Mouse (Mus musculus) forebrain, embryonic 12.5 days (tissue): ENCODE measurements around the gene Krtap11-1. TPM values are rescaled to one million over a fixed set of nuclear protein-coding genes. Genes with fewer than 3 reads are reported as not detected.

Experiments
- ATAC-seq: fragments of 200-750 bp; cut with Nextera tagmentation; 2 replicates; pipeline ENCODE4 v1.8.0; 2017; ENCODE audit warnings: moderate TSS enrichment; ENCODE audit not compliant: low FRiP score
- H3K27ac ChIP-seq: fragments of 300-500 bp; sonication (generic); 2 replicates; pipeline ENCODE4 v1.5.1; 2016; ENCODE audit warnings: mild to moderate bottlenecking
- H3K27me3 ChIP-seq: fragments of 300-500 bp; sonication (generic); 2 replicates; pipeline ENCODE4 v1.6.1; 2016; ENCODE audit warnings: mild to moderate bottlenecking
- H3K36me3 ChIP-seq: fragments of 300-500 bp; sonication (generic); replicated peaks from 2 replicates; pipeline ENCODE4 v1.6.1; 2016; ENCODE audit warnings: mild to moderate bottlenecking
- H3K4me1 ChIP-seq: fragments of 300-500 bp; sonication (generic); 2 replicates; pipeline ENCODE4 v1.6.1; 2016
- H3K4me2 ChIP-seq: fragments of 300-500 bp; sonication (generic); 2 replicates; pipeline ENCODE4 v1.6.1; 2016; ENCODE audit warnings: mild to moderate bottlenecking, moderate library complexity
- H3K4me3 ChIP-seq: fragments of 300-500 bp; sonication (generic); replicated peaks from 2 replicates; pipeline ENCODE4 v1.5.1; 2016; ENCODE audit warnings: mild to moderate bottlenecking
- H3K9ac ChIP-seq: fragments of 300-500 bp; sonication (generic); 2 replicates; pipeline ENCODE4 v1.6.1; 2016; ENCODE audit warnings: mild to moderate bottlenecking
- H3K9me3 ChIP-seq: fragments of 300-500 bp; sonication (generic); 2 replicates; pipeline ENCODE4 v1.6.1; 2016
- WGBS: fragments of 180-500 bp; shearing (Covaris S2); methylation state at CpG from one replicate; pipeline ENCODE4 v1.1.7; 2016; 5-methylcytosine and 5-hydroxymethylcytosine counted together
- polyA plus RNA-seq: library from polyadenylated mRNA; unstranded; fragments of >200 nt; fragmentation: Nextera tagmentation; extraction: Ambion mirVana; gene quantifications from 2 replicates; pipeline ENCODE4 v1.2.1, GENCODE M21; 2016

The Krtap11-1 gene
- polyA plus RNA-seq, 1 experiment from 2014 or later: not detected

- no peak for ATAC-seq
- Histone ChIP-seq H3K4me3 (no peak overlapping the region), H3K9me3 (no peaks in the 10 kb centered on the region), H3K36me3 (no peaks in the 10 kb centered on the region), H3K4me1 (no peaks in the 10 kb centered on the region), H3K9ac (no peak overlapping the region), H3K27ac (no peak overlapping the region), H3K27me3 (no peaks in the 10 kb centered on the region), H3K4me2 (no peak overlapping the region)
- WGBS: 85% methylated on average over 7 of the region's 7 CpGs
Observed at GRCm38 (mm10) chr16:89568141-89568540, 2.8 kb downstream of the Krtap11-1 start.

GRCm38 (mm10) chr16:89550298-89550697 lies 20.7 kb downstream of the Krtap11-1 start:
- H3K27me3 ChIP-seq: no peaks in the 10 kb centered on the region
- no peaks in the 10 kb centered on the region for H3K9me3 ChIP-seq
- H3K4me3 ChIP-seq: no peak overlapping the region
- no peaks in the 10 kb centered on the region for H3K36me3 ChIP-seq
- H3K4me1 ChIP-seq: no peaks in the 10 kb centered on the region
- H3K27ac ChIP-seq: no peak overlapping the region
- no peak overlapping the region for H3K9ac ChIP-seq
- no peak for ATAC-seq
- no peak overlapping the region for H3K4me2 ChIP-seq

- ATAC-seq: peak; percentile 52
- H3K27ac ChIP-seq: no peak overlapping the region
- no peak overlapping the region for H3K9ac ChIP-seq
- no peaks in the 10 kb centered on the region for H3K36me3 ChIP-seq
- H3K4me1 ChIP-seq: peaks cover 4% of the 10 kb centered on the region; the same call in 1 of the 2 replicates
- no peaks in the 10 kb centered on the region for H3K9me3 ChIP-seq
- H3K4me2 ChIP-seq: no peak overlapping the region
- H3K4me3 ChIP-seq: no peak overlapping the region
- 51% methylated on average over 5 of the region's 5 CpGs for WGBS
- H3K27me3 ChIP-seq: no peaks in the 10 kb centered on the region
Observed at GRCm38 (mm10) chr16:89538031-89538484, 32.9 kb downstream of the Krtap11-1 start.

GRCm38 (mm10) chr16:89537349-89537748 lies 33.6 kb downstream of the Krtap11-1 start:
- 90% methylated on average over 6 of the region's 6 CpGs for WGBS
- H3K4me1 ChIP-seq: peaks cover 4% of the 10 kb centered on the region; the same call in 1 of the 2 replicates
- H3K27me3 ChIP-seq: no peaks in the 10 kb centered on the region
- no peak overlapping the region for H3K27ac ChIP-seq
- H3K36me3 ChIP-seq: no peaks in the 10 kb centered on the region
- no peak overlapping the region for H3K4me2 ChIP-seq
- no peak for ATAC-seq
- H3K9me3 ChIP-seq: no peaks in the 10 kb centered on the region
- no peak overlapping the region for H3K4me3 ChIP-seq
- H3K9ac ChIP-seq: no peak overlapping the region

GRCm38 (mm10) chr16:89530547-89530946 lies 40.4 kb downstream of the Krtap11-1 start:
- Histone ChIP-seq H3K4me2 (peak overlapping the region; percentile 34), H3K27me3 (no peaks in the 10 kb centered on the region), H3K9ac (no peak overlapping the region), H3K36me3 (no peaks in the 10 kb centered on the region), H3K4me3 (no peak overlapping the region), H3K27ac (peak overlapping the region; percentile 71), H3K4me1 (peaks cover 36% of the 10 kb centered on the region), H3K9me3 (no peaks in the 10 kb centered on the region)
- WGBS: 9% methylated on average over 7 of the region's 7 CpGs
- ATAC-seq: peak; percentile 84

- peak; percentile 58 for ATAC-seq
- no peaks in the 10 kb centered on the region for H3K36me3 ChIP-seq
- H3K4me1 ChIP-seq: peaks cover 36% of the 10 kb centered on the region
- peak overlapping the region; percentile 71 for H3K27ac ChIP-seq
- 44% methylated on average over 7 of the region's 7 CpGs for WGBS
- H3K9me3 ChIP-seq: no peaks in the 10 kb centered on the region
- H3K4me2 ChIP-seq: 0 out of 2 replicates have a peak overlapping the region, but pooled peaks have one; percentile 21
- H3K27me3 ChIP-seq: no peaks in the 10 kb centered on the region
- H3K4me3 ChIP-seq: no peak overlapping the region
- 0 out of 2 replicates have a peak overlapping the region, but pooled peaks have one; percentile 12 for H3K9ac ChIP-seq
Observed at GRCm38 (mm10) chr16:89529846-89530245, 41.1 kb downstream of the Krtap11-1 start.

GRCm38 (mm10) chr16:89528380-89528779 lies 42.6 kb downstream of the Krtap11-1 start:
- no peaks in the 10 kb centered on the region for H3K36me3 ChIP-seq

GRCm38 (mm10) chr16:89520996-89521395 lies 50.0 kb downstream of the Krtap11-1 start:
- Histone ChIP-seq H3K4me3 (no peak overlapping the region), H3K9ac (no peak overlapping the region), H3K36me3 (no peaks in the 10 kb centered on the region), H3K4me2 (no peak overlapping the region), H3K27me3 (no peaks in the 10 kb centered on the region), H3K9me3 (no peaks in the 10 kb centered on the region), H3K27ac (no peak overlapping the region), H3K4me1 (no peaks in the 10 kb centered on the region)
- no peak for ATAC-seq
- 94% methylated on average over 4 of the region's 4 CpGs for WGBS

More at GRCm38 (mm10) chr16:89528380-89528779, 42.6 kb downstream of the Krtap11-1 start:
- 65% methylated on average over 3 of the region's 3 CpGs for WGBS
- Histone ChIP-seq H3K9me3 (no peaks in the 10 kb centered on the region), H3K27me3 (no peaks in the 10 kb centered on the region), H3K4me2 (no peak overlapping the region), H3K9ac (no peak overlapping the region), H3K4me1 (peaks cover 36% of the 10 kb centered on the region), H3K27ac (peak overlapping the region; percentile 25; the same call in 1 of the 2 replicates), H3K4me3 (no peak overlapping the region)
- ATAC-seq: peak; percentile 33; the same call in 1 of the 2 replicates

- WGBS: 93% methylated on average over 2 of the region's 2 CpGs
- no peaks in the 10 kb centered on the region for H3K4me1 ChIP-seq
- no peak overlapping the region for H3K4me3 ChIP-seq
- H3K4me2 ChIP-seq: no peak overlapping the region
- ATAC-seq: no peak
- no peak overlapping the region for H3K9ac ChIP-seq
- no peaks in the 10 kb centered on the region for H3K27me3 ChIP-seq
- no peaks in the 10 kb centered on the region for H3K9me3 ChIP-seq
- no peak overlapping the region for H3K27ac ChIP-seq
- no peaks in the 10 kb centered on the region for H3K36me3 ChIP-seq
Observed at GRCm38 (mm10) chr16:89520555-89520954, 50.4 kb downstream of the Krtap11-1 start.

Other genes starting within 250 kb of the Krtap11-1 start
- gene Krtap21-1, start 167.3 kb downstream of the Krtap11-1 start, polyA plus RNA-seq: not detected in 2 replicates
- not detected in 2 replicates for gene Krtap6-2, start 151.1 kb downstream of the Krtap11-1 start, polyA plus RNA-seq
- gene Krtap8-1, start 83.2 kb downstream of the Krtap11-1 start, polyA plus RNA-seq: not detected in 2 replicates
- gene Krtap7-1, start 62.9 kb downstream of the Krtap11-1 start, polyA plus RNA-seq: not detected in 2 replicates